Mouse (Mus musculus): ENCODE results near the gene Mfn2.

- no peak for TF ChIP-seq HCFC1 (IDR thresholded peaks at IDR 0.05; ENCODE audit: borderline replicate concordance, insufficient read depth, low read length)
- TF ChIP-seq MAFK (IDR thresholded peaks at IDR 0.05; ENCODE audit: insufficient read depth, low read depth, low read length) = no peak
Measured at GRCm38 (mm10) chr4:147888237-147888636, 16.3 kb downstream of the Mfn2 start.
